Mouse (Mus musculus) Patski (cell line): ENCODE data around the gene Smg1. TPM values are rescaled to one million over a fixed set of nuclear protein-coding genes. Genes with fewer than 3 reads are reported as not detected.

Experiments used
- ATAC-seq: fragments of 100-300 bp; one replicate; pipeline ENCODE4 v1.8.0; 2021
- CTCF ChIA-PET: fragments of 350-600 bp; sonication (Branson Sonifier 250); formaldehyde crosslinking; loops from one replicate; lab custom pipeline; 2022; ENCODE audit warnings: inconsistent platforms; lab: Charles Lee
- POLR2A ChIA-PET: fragments of 350-600 bp; sonication (Branson Sonifier 250); formaldehyde crosslinking; loops from one replicate; lab custom pipeline; 2022; ENCODE audit warnings: antibody characterized with exemption, inconsistent platforms; lab: Charles Lee
- DNase-seq: peaks from one replicate; pipeline ENCODE4 v3.0.0-alpha.2; 2011; ENCODE audit warnings: low read depth, low spot score
- H3K27me3 ChIP-seq: fragments of 371-371 bp; one replicate; pipeline ENCODE4 v1.5.1; 2021
- CTCF ChIP-seq: fragments of 100-300 bp; IDR thresholded peaks from one replicate; pipeline ENCODE4 v1.5.1; 2021
- in situ Hi-C: fragments of 300-500 bp; cut with MboI; formaldehyde crosslinking; loops from 3 replicates; pipeline ENCODE4 v1.11.1; 2018; ENCODE audit warnings: low pct_unique_long_range_greater_than_20kb, mixed read lengths
- polyA plus RNA-seq: library from polyadenylated mRNA; unstranded; gene quantifications from one replicate; pipeline ENCODE4 v1.2.3, GENCODE M21; 2021

Smg1 gene
- polyA plus RNA-seq, 1 experiment from 2014 or later, result 30.6 TPM

- no peak for DNase-seq
- in situ Hi-C loops, result loop anchor here (5.0 to 25.0 kb wide), 3 partner anchors 585 to 1457 kb away; partner anchors contain the start of gene Xylt1
- H3K27me3 ChIP-seq, result no peaks in the 10 kb centered on the region
- TF ChIP-seq CTCF, result peak; percentile 94
- peak; percentile 38 for ATAC-seq
- POLR2A ChIA-PET, result no interaction called here
- CTCF ChIA-PET, result interaction anchor here (1.1 to 1.6 kb wide), 2 partner anchors 9 to 729 kb away, joined by 3 to 4 read pairs; no protein-coding TSS in a partner anchor
These were observed 141.2 kb downstream of the Smg1 start for GRCm38 (mm10) chr7:118102231-118102630.

DNA sequence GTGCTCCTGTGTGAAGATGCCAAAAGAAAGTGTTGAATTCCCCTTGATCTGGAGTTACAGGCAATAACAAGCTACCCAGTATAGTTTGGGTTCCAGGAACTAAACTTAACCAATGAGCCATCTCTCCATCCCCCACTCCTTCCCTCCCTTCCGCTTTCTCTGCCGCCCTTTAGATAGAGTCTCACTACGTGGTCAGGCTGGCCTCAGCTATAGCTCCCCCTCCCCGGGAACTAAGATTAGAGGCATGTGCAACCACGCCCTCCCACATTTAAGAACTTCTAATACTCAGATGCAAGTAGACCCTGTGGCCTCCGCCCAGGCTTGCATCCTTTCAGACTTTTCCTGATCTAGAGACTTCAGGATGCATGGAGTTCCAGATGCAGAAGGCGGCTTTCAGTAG lies 145.9 kb downstream of the Smg1 start:
- no peak for ATAC-seq
- in situ Hi-C loops, result no loop called here

More for the DNA sequence above, 145.9 kb downstream of the Smg1 start:
- CTCF ChIA-PET, result interaction anchor here (1.5 kb wide), 1 partner anchor 16 kb away, joined by 3 read pairs; no protein-coding TSS in a partner anchor
- DNase-seq, result no peak
- no peaks in the 10 kb centered on the region for H3K27me3 ChIP-seq
- no peak for TF ChIP-seq CTCF
- POLR2A ChIA-PET, result no interaction called here

Other genes with a start within 250 kb of the Smg1 start
- gene Rps15a, start 127.5 kb downstream of the Smg1 start, polyA plus RNA-seq, result 1,838 TPM
- 296 TPM for gene Arl6ip1, start 114.0 kb downstream of the Smg1 start, polyA plus RNA-seq
- gene Syt17, start 204.6 kb upstream of the Smg1 start, polyA plus RNA-seq, result 30.0 TPM
- gene Itpripl2, start 248.3 kb upstream of the Smg1 start, polyA plus RNA-seq, result 23.7 TPM